ENCODE assay signal across 7 mouse cellular contexts in genomic region chr17:31019505-31019904, GRCm38 (mm10). TPM values are rescaled to one million over a fixed set of nuclear protein-coding genes. Genes with fewer than 3 reads are reported as not detected.
A peak's percentile ranks its signal among the peaks of the same experiment; 100 is the strongest.
DNase-seq lines count a peak whose midpoint lies in the region; ATAC-seq lines count a peak whose summit lies in the region.

No protein-coding gene starts in this region.

- 8% methylated on average over 2 of the region's 2 CpGs for WGBS in lung, embryonic 16.5 days

- H3K4me1 ChIP-seq in lung, embryonic 16.5 days (replicated peaks; ENCODE audit: control insufficient read depth, insufficient read depth, low read length), result peaks cover 10% of the 10 kb centered on the region; the same call in 1 of the 2 replicates

- H3K9me3 ChIP-seq in lung, embryonic 16.5 days (ENCODE audit: control insufficient read depth, low read length), result peaks cover 3% of the 10 kb centered on the region; the same call in 1 of the 2 replicates

- peak; percentile 34; the same call in 1 of the 2 replicates for ATAC-seq in lung, embryonic 16.5 days (ENCODE audit: low read depth)

- no peak overlapping the region for H3K4me2 ChIP-seq in lung, embryonic 16.5 days (ENCODE audit: low read depth, low read length)

- H3K27ac ChIP-seq in lung, embryonic 16.5 days (ENCODE audit: low read length), result no peak overlapping the region

- no peaks in the 10 kb centered on the region for H3K27me3 ChIP-seq in lung, embryonic 16.5 days (ENCODE audit: control insufficient read depth, insufficient read depth, low read depth, low read length)

- H3K9ac ChIP-seq in lung, embryonic 16.5 days (ENCODE audit: low read length), result no peak overlapping the region

- no peak overlapping the region for H3K4me3 ChIP-seq in lung, embryonic 16.5 days (ENCODE audit: low read length)

- DNase-seq in urinary bladder, adult 18-20 months (ENCODE audit: low spot score in 2 of 2), result peak; percentile 18 to 47
- DNase-seq in urinary bladder, postnatal 10 days (ENCODE audit: low spot score), result no peak
- peak; percentile 82 for DNase-seq in adrenal gland, postnatal 10 days
- peak; percentile 87 for DNase-seq in embryo, embryonic 10.5 days (ENCODE audit: low spot score)
- DNase-seq in kidney, postnatal 36 days, result peak; percentile 62 to 82
- peak; percentile 24 to 74 for DNase-seq in spleen, adult 18-20 months

- H3K36me3 ChIP-seq in lung, embryonic 16.5 days (ENCODE audit: control insufficient read depth, insufficient read depth, low read length), result no peaks in the 10 kb centered on the region

RNA-seq across cellular contexts. Expression of gene Abcg1, which starts 38.0 kb away (rescaled TPM):
- total RNA-seq in adrenal gland, postnatal 10 days (2021), result 10 to 100 TPM; 12.9 to 14.2 TPM
- polyA plus RNA-seq in lung, embryonic 16.5 days (2015; fragmentation: Nextera tagmentation; extraction: Ambion mirVana), result 12.9 and 15.1 TPM in 2 replicates
